Mouse (Mus musculus) adipocyte (in vitro differentiated cells): ENCODE measurements at regions not wholly inside any gene's neighbourhood (a gene's known extent, or its start where the extent isn't known, plus 50 kb on each side); places are given as distances from the start of the nearest gene placed in this dataset.

Source experiments
- DNase-seq: peaks from one replicate; pipeline ENCODE4 v3.0.0-alpha.2; 2016; ENCODE audit warnings: low spot score

DNA sequence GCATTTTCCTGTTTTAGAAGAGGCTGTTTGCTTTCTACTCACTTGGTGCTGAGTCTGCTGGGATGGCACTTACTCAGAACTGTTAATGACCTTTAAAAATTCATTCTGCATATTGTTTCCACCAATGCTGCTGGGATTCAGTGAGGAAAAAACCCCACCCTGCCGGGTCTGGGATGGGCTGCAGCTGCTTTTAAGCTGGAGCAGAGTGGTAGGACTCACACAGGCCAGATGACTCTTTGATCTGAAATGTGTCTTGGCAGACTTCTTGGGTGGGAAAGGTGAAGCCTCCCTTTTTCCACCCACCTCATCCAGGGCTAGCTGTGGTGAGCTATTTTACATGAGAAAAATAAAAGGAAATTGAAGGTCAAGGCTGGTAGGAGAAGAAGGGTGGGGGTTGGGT lies 56.4 kb upstream of the Ddhd1 start:
- DNase-seq = no peak

DNA sequence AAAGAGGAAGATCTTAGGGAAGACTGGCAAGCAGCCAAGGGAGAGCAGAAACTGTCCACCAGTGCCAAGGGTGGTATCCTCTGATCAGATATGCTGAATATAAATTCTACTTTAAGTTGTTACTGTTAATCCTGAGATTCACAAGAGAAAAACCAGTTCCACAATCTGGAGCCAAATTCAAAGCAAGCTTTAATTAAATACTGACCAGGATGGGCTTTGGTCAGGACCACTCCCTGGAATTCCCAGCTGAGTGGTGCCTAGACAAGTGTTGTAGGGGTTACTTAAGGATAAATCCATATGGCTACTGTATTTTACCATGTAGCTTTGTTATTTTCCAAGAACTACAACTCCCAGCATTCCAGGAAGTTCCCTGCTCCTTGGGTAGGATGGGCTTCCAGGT lies 56.8 kb upstream of the Ddhd1 start:
- no peak for DNase-seq

GRCm38 (mm10) chr14:45716100-45716499 lies 58.2 kb upstream of the Ddhd1 start:
- DNase-seq = no peak

DNA sequence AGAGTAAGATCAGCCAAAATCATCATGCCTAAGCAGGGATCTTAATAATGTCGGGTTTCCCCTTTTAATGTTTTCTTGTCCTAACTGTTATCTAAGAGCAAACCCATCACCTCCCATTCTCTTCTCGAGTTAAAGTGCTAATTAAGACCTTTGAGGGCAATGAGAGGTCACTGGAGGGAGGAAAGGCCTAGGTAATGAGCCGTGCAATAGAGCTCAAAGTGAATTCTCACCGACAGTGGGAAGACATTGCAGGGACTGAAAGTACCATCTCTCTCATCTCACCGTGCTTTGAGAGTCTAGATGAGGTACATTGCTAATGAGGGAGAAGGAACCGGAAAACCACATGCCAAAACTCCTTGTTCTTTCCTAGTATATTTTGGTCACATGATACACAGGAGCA lies 64.9 kb upstream of the Ddhd1 start:
- DNase-seq = no peak

- DNase-seq = no peak
These were observed 66.4 kb upstream of the Ddhd1 start for GRCm38 (mm10) chr14:45724341-45724740.

DNA sequence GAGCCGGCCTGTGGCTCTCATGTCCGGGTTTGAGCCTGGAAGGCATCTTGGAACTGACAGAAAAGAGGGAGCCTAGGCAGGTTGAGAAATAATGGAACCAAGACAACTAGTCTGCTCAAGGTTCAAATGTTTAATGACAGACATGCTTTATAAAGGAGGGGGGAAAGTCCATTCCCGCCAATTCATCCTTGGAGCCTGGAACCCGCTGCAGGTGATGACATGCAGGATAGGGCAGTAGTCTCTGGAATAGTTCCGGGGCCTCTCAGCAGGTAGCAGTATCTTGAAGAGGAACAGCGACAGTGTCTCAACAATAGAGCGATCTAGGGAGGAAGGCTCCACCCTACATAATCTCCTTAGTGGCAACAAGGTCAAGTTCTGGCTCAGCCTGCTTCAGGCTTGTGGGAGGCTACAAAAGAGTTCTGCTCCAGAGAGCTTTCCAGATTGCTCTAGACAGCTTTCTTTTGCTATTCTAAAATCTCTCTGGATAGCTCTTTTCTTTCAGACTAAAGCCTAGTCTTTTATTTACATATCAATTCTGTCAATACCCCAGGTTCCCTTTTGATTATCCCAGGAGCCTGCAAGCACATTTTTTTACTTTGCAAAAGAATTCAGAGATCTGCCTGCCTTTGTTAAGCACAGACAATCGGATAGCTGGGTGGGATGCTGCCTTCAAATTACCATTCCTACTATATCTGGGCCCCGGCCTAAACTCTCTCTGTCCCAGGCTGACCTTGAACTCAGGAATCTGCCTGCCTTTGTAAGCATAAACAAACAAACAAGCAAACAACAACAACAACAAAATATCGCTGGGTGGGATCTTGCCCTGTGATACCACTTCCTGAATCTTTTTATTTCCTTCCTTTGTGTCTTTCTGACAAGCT lies 76.8 kb upstream of the Ddhd1 start:
- no peak for DNase-seq

- no peak for DNase-seq
These were observed 80.0 kb upstream of the Ddhd1 start for GRCm38 (mm10) chr14:45737966-45738365.

GRCm38 (mm10) chr14:45739638-45740037 lies 81.7 kb upstream of the Ddhd1 start:
- DNase-seq = peak; percentile 36

DNA sequence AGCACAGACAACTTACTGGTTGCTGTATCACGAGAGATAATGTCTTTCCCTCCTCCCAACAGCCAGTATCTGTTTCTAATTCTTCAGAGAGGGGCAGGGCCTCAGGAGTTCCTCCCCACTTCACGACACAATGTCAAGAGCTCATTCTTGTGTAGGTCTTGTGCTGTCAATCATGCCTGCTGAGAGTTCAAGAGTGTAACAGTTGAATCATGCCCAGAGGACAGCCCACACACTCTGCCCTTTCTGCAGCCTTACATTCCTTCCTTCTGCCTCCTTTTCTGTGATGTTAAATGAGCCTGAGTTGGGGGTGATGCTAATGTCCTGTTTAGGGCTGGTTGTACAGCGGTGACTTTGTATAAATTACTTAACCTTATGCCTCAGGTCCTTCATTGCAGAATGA lies 82.7 kb upstream of the Ddhd1 start:
- no peak for DNase-seq

GRCm38 (mm10) chr14:45746176-45746575 lies 88.2 kb upstream of the Ddhd1 start:
- peak; percentile 31 for DNase-seq

DNA sequence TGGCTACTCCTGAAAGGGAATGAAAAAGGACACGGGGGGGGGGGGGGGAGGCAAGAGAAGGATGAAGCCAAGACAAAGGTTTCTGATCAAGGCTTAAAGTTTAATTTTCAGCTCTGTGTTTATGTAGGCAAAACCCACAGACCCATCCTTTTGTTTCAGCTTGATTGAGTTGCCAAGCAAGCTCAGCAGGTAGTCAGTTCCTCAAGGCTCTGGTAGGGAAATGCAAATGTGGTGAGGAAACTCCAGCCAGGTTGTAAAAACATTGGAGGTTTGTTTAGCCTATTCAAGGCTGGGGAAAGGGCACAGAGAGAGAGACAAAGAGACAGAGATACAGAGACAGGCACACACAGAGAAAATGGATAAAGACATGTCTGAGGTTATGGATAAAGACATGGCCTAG lies 99.4 kb upstream of the Ddhd1 start:
- no peak for DNase-seq

DNA sequence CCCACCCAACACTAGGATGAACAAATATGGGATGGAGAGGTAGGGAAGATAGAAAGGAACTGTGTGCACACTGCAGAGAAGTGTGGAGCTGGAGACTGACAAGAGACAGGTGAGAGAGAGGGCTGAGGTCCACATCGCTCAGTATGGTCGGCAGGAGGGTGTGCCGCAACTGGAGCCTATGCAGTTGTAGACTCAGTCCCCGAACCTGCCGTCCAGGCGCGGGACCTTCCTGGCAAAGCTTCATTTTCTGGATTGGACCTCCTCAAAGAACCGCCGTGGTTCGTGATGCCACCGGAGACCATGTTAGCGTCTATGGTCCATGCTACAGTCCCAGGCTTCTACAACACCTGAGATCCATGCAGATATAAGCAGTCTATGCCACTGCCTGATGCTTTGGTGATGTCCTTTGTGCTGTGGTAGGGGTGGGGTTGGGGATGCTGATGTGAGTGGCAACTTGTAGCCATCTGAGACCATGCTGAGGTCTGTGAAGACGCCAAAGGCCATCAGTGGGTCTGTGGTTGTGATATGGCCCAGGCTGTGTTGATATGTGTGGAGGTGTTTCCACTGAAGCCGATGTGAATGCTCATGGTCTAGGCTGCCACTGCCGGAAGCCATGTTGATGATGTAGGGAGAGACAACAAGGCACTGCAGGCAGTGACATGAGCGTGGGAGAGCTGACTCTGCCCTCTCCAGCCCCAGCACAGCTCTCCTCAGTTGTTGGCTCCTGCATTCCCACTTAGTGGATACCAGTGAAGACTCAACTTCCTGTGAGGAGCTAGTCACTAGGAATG lies 103.1 kb upstream of the Ddhd1 start:
- no peak for DNase-seq

- DNase-seq = no peak
These were observed 106.3 kb upstream of the Ddhd1 start for GRCm38 (mm10) chr14:45764231-45764630.

- DNase-seq = no peak
These were observed 108.6 kb upstream of the Ddhd1 start for GRCm38 (mm10) chr14:45766582-45766981.

DNA sequence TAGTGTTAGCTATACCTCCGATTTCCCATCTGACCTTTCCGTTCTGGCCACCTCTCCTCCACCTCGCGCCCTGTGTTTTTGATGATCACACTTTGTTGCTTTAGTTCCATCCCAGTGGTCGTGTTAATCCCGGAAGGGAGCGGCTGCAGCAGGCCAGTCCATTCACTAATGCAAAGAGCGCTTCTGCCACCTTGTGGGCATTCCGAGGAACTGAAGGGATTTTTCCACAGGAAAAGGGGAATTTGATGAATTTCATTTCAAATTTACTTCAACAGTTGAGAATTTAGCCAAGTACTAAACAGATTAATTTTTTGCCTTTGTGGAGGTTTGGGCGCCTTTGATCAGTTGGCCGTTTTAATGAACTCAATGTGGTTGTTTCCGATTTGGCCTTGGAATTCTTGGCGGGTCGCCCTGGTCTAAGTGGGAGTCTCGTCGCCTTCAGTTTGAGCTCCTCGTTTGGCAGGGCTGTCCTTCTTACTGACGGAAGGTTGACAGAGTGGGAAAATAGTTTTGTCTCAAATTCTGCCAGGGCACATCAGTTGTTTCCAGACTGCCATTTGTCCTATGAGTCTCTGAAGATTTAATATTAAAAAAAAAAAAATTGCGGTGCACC lies 114.8 kb upstream of the Ddhd1 start:
- peak; percentile 71 for DNase-seq

DNA sequence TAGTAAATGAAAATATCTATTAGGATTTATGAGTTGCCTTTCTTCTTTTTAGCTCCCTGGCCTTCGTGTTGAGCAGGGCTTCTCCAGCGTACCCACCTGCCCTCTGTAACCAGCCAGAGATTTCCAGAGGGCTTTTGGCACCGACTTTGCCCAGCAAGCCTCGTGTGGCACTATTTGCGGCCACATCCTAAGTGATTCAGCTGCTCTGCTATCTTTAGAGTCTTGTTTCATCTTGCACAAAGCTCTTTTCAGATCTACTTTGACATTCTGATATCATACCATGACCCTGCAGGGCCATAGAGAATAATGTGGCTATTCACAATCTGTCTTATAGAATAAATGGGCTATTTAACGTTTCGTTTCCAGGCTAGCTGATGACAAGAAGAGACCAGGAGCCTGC lies 115.4 kb upstream of the Ddhd1 start:
- DNase-seq = no peak

DNA sequence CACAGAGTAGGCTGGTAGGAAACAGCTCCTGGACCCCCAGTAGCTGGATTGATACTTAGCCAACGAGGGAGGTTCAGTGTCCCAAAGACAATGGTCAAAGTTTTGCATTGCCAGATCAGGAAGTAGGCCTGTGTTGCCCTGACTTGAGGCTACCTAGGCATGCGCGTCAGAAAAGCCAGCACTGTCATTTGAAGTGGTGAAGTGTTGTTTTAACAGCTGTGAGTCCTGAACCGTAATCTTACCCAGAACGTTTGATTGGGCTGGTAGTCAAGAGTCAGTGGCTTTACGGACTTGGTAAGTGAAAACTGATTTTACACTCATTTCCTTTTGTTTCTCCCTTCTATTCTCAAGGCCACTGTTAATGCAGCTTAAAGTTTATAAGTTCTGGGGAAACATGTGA lies 123.9 kb upstream of the Ddhd1 start:
- no peak for DNase-seq

- DNase-seq = no peak
These were observed 137.0 kb upstream of the Ddhd1 start for GRCm38 (mm10) chr14:45794980-45795379.

DNA sequence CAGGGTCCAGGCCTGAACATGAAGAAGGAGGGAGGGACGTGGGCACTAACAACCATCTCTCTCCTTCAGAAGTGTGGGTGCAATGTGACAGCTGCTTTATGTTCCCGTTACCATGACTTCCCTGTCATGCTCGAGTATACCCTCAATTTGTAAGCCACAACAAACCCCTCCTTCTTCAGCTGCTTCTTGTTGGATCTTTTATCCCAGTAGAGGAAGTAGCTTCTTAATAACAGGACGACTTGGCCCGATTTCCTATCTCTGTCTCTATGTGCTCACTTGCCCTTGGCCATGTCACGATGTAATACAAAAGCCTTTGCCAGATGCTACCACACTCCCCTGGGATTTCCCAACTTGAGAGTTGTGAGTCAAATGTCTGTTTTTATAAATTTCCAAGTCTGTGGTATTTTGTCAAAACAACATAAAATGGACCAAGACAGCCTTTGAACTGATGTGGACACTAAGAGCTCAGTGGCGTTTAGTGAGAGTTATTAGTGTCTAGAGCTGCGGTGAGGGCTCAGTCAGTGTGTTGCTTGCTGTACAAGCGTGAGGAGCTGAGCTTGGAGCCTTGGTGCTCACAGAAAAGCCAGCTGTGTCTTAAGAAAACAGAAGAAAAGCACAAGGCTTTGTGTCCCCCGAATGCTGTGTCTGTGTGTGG lies 138.8 kb upstream of the Ddhd1 start:
- DNase-seq = peak; percentile 37

GRCm38 (mm10) chr14:45797320-45797696 lies 139.4 kb upstream of the Ddhd1 start:
- no peak for DNase-seq

DNA sequence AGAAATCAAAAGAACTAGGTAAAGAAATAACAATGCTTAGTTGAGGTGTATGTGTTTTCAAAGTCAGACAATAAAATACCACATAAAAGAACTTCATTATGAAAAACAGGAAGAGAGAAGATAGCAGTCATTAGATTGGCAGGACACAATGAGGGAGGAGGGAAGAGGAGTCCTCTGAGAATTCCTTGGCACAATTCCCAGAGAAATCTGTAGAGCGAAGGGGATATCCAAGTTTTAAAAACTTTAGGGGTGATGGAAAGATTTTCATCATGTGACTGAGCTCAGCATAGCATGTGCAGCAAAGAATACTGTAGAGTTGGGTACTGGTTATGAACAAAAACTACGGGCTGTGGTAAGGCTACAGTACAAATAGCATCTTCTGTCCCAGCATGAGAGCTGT lies 141.3 kb upstream of the Ddhd1 start:
- peak; percentile 65 for DNase-seq

GRCm38 (mm10) chr14:45805950-45806349 lies 148.0 kb upstream of the Ddhd1 start:
- no peak for DNase-seq
